Mouse (Mus musculus) mouse embryonic stem cell (cell line): Measurements from ENCODE around the gene Daam1.

ENCODE experiments used
- in situ Hi-C, 2 experiments: fragments of 300-500 bp; cut with MboI; formaldehyde crosslinking; loops; 1 replicate in 1 of 2; 3 replicates in 1 of 2; pipeline ENCODE4 v1.14.3; 2019 to 2020; ENCODE audit warnings: low sequenced_read_pairs in 2 of 2, low pct_unique_long_range_greater_than_20kb in 1 of 2, mixed read lengths in 1 of 2; ENCODE audit not compliant: unreplicated experiment in 1 of 2

Daam1 gene

GRCm38 (mm10) chr12:71830607-71831257 is at the start of gene Daam1:
TSS of gene Daam1 (plus strand) at chr12:71831078.
- in situ Hi-C loops: no loop called here

- in situ Hi-C loops: loop anchor here in 1 of 2 experiments (25.0 kb wide), 1 partner anchor 631 kb away; the partner anchor contains the start of gene Rtn1
These were observed 49.7 kb upstream of the Daam1 start for GRCm38 (mm10) chr12:71781220-71781619.

GRCm38 (mm10) chr12:71783970-71784369 is 46.9 kb upstream of the Daam1 start:
- in situ Hi-C loops: loop anchor here in 1 of 2 experiments (25.0 kb wide), 1 partner anchor 628 kb away; the partner anchor contains the start of gene Rtn1

GRCm38 (mm10) chr12:71784666-71785255 is 46.1 kb upstream of the Daam1 start:
- in situ Hi-C loops: loop anchor here in 1 of 2 experiments (25.0 kb wide), 1 partner anchor 628 kb away; the partner anchor contains the start of gene Rtn1

- in situ Hi-C loops: loop anchor here in 1 of 2 experiments (25.0 kb wide), 1 partner anchor 626 kb away; the partner anchor contains the start of gene Rtn1
These were observed 44.4 kb upstream of the Daam1 start for GRCm38 (mm10) chr12:71786521-71786920.

- in situ Hi-C loops: loop anchor here in 1 of 2 experiments (25.0 kb wide), 1 partner anchor 624 kb away; the partner anchor contains the start of gene Rtn1
These were observed 42.1 kb upstream of the Daam1 start for GRCm38 (mm10) chr12:71788791-71789190.

- in situ Hi-C loops: loop anchor here in 1 of 2 experiments (25.0 kb wide), 1 partner anchor 622 kb away; the partner anchor contains the start of gene Rtn1
These were observed 40.3 kb upstream of the Daam1 start for GRCm38 (mm10) chr12:71790581-71790980.

GRCm38 (mm10) chr12:71793114-71793513 is 37.8 kb upstream of the Daam1 start:
- in situ Hi-C loops: loop anchor here in 1 of 2 experiments (25.0 kb wide), 1 partner anchor 619 kb away; the partner anchor contains the start of gene Rtn1

- in situ Hi-C loops: loop anchor here in 1 of 2 experiments (25.0 kb wide), 1 partner anchor 617 kb away; the partner anchor contains the start of gene Rtn1
These were observed 35.3 kb upstream of the Daam1 start for GRCm38 (mm10) chr12:71795626-71796025.

- in situ Hi-C loops: loop anchor here in 1 of 2 experiments (25.0 kb wide), 1 partner anchor 616 kb away; the partner anchor contains the start of gene Rtn1
These were observed 34.4 kb upstream of the Daam1 start for GRCm38 (mm10) chr12:71796517-71796916.

GRCm38 (mm10) chr12:71807306-71807705 is 23.6 kb upstream of the Daam1 start:
- in situ Hi-C loops: no loop called here

- in situ Hi-C loops: no loop called here
These were observed 22.2 kb upstream of the Daam1 start for GRCm38 (mm10) chr12:71808631-71809030.

GRCm38 (mm10) chr12:71809550-71809949 is 21.3 kb upstream of the Daam1 start:
- in situ Hi-C loops: no loop called here

GRCm38 (mm10) chr12:71812567-71812966 is 18.3 kb upstream of the Daam1 start:
- in situ Hi-C loops: no loop called here

- in situ Hi-C loops: no loop called here
These were observed 17.6 kb upstream of the Daam1 start for GRCm38 (mm10) chr12:71813251-71813650.

- in situ Hi-C loops: no loop called here
These were observed 17.1 kb upstream of the Daam1 start for GRCm38 (mm10) chr12:71813761-71814160.

GRCm38 (mm10) chr12:71820094-71820493 is 10.8 kb upstream of the Daam1 start:
- in situ Hi-C loops: no loop called here

GRCm38 (mm10) chr12:71821272-71821671 is 9.6 kb upstream of the Daam1 start:
- in situ Hi-C loops: no loop called here

GRCm38 (mm10) chr12:71821743-71822142 is 9.1 kb upstream of the Daam1 start:
- in situ Hi-C loops: no loop called here
